Mouse (Mus musculus) right cerebral cortex, postnatal 4 days (tissue): ENCODE data around the gene Lypd6b.

Source experiments
- DNase-seq: peaks from one replicate; pipeline ENCODE4 v3.0.0-alpha.2; 2022

The Lypd6b gene

GRCm38 (mm10) chr2:49825588-49825987, 38.1 kb downstream of the Lypd6b start:
- no peak for DNase-seq

GRCm38 (mm10) chr2:49827756-49828155, 40.3 kb downstream of the Lypd6b start:
- DNase-seq: no peak

GRCm38 (mm10) chr2:49830369-49830768, 42.9 kb downstream of the Lypd6b start:
- no peak for DNase-seq

GRCm38 (mm10) chr2:49832277-49832803, 44.9 kb downstream of the Lypd6b start:
- no peak for DNase-seq

GRCm38 (mm10) chr2:49837454-49838059, 50.1 kb downstream of the Lypd6b start:
- DNase-seq: no peak

- no peak for DNase-seq
These were observed 51.1 kb downstream of the Lypd6b start for GRCm38 (mm10) chr2:49838611-49839010.

GRCm38 (mm10) chr2:49840573-49840972, 53.1 kb downstream of the Lypd6b start:
- no peak for DNase-seq

GRCm38 (mm10) chr2:49841089-49841488, 53.6 kb downstream of the Lypd6b start:
- no peak for DNase-seq

GRCm38 (mm10) chr2:49845104-49845503, 57.6 kb downstream of the Lypd6b start:
- no peak for DNase-seq

- DNase-seq: no peak
These were observed 58.6 kb downstream of the Lypd6b start for GRCm38 (mm10) chr2:49846097-49846496.

GRCm38 (mm10) chr2:49846880-49847279, 59.4 kb downstream of the Lypd6b start:
- no peak for DNase-seq

- DNase-seq: no peak
These were observed 60.3 kb downstream of the Lypd6b start for GRCm38 (mm10) chr2:49847831-49848230.

GRCm38 (mm10) chr2:49849771-49850170, 62.3 kb downstream of the Lypd6b start:
- no peak for DNase-seq

GRCm38 (mm10) chr2:49851977-49852376, 64.5 kb downstream of the Lypd6b start:
- no peak for DNase-seq

GRCm38 (mm10) chr2:49856161-49856564, 68.7 kb downstream of the Lypd6b start:
- DNase-seq: peak; percentile 31

GRCm38 (mm10) chr2:49856584-49856983, 69.1 kb downstream of the Lypd6b start:
- DNase-seq: no peak

GRCm38 (mm10) chr2:49860219-49860962, 72.9 kb downstream of the Lypd6b start:
- no peak for DNase-seq

GRCm38 (mm10) chr2:49860969-49861592, 73.6 kb downstream of the Lypd6b start:
- DNase-seq: no peak

- no peak for DNase-seq
These were observed 74.2 kb downstream of the Lypd6b start for GRCm38 (mm10) chr2:49861658-49862057.

- DNase-seq: no peak
These were observed 80.8 kb downstream of the Lypd6b start for GRCm38 (mm10) chr2:49868116-49868858.

- no peak for DNase-seq
These were observed 81.6 kb downstream of the Lypd6b start for GRCm38 (mm10) chr2:49869044-49869443.

GRCm38 (mm10) chr2:49869782-49870514, 82.5 kb downstream of the Lypd6b start:
- no peak for DNase-seq
